Mouse (Mus musculus) olfactory bulb, adult 2 months (tissue): ENCODE data around the gene Tmed11. TPM values are rescaled to one million over a fixed set of nuclear protein-coding genes. Genes with fewer than 3 reads are reported as not detected.
"Not testable (repeated sequence)": the region's sequence is repeated elsewhere in the genome, so short reads cannot be mapped to it uniquely, and the experiment has no call there.

ENCODE experiments used
- H3K27ac ChIP-seq: fragments of 200-500 bp; 2 replicates; pipeline ENCODE4 v1.5.1; 2012; ENCODE audit warnings: low read depth, low read length; ENCODE audit not compliant: insufficient read depth
- H3K4me1 ChIP-seq: fragments of 200-500 bp; 2 replicates; pipeline ENCODE4 v1.6.1; 2012; ENCODE audit warnings: low read length; ENCODE audit not compliant: control insufficient read depth, insufficient read depth
- H3K4me3 ChIP-seq: fragments of 200-500 bp; 2 replicates; pipeline ENCODE4 v1.5.1; 2012; ENCODE audit warnings: mild to moderate bottlenecking, low read depth, low read length, moderate library complexity; ENCODE audit not compliant: insufficient read depth
- CTCF ChIP-seq: fragments of 200-500 bp; IDR thresholded peaks from 2 replicates; pipeline ENCODE4 v1.5.1; 2012; ENCODE audit warnings: low read depth, mild to moderate bottlenecking, low read length, moderate library complexity; ENCODE audit not compliant: insufficient read depth
- POLR2A ChIP-seq: fragments of 200-500 bp; IDR thresholded peaks from 2 replicates; pipeline ENCODE4 v1.6.1; 2012; ENCODE audit warnings: mild to moderate bottlenecking, low read depth, low read length, moderate library complexity; ENCODE audit not compliant: insufficient read depth
- WGBS: fragments of 180-500 bp; shearing (Covaris S2); methylation state at CpG from one replicate; pipeline ENCODE4 v1.1.7; 2018; 5-methylcytosine and 5-hydroxymethylcytosine counted together
- polyA plus RNA-seq: library from polyadenylated mRNA; stranded (reverse); fragments of >200 nt; gene quantifications from 2 replicates; pipeline ENCODE4 v1.2.4, GENCODE M21; 2012; ENCODE audit warnings: low replicate concordance; ENCODE audit not compliant: missing spikeins, insufficient read depth, insufficient read length

Gene Tmed11
- polyA plus RNA-seq, result not detected in 2 replicates

GRCm38 (mm10) chr5:108795263-108795662 lies at the start of gene Tmed11:
Tmed11 (minus strand) TSS chr5:108795363.
- not testable (repeated sequence) for H3K27ac ChIP-seq, H3K4me1 ChIP-seq, H3K4me3 ChIP-seq
- 42% methylated on average over 2 of the region's 2 CpGs for WGBS

GRCm38 (mm10) chr5:108836156-108836555 lies 41.0 kb upstream of the Tmed11 start:
- TF ChIP-seq POLR2A (no peak), CTCF (no peak)
- H3K27ac ChIP-seq, result no peak overlapping the region
- WGBS, result 80% methylated on average over 1 of the region's 1 CpGs
- H3K4me3 ChIP-seq, result no peak overlapping the region
- H3K4me1 ChIP-seq, result no peaks in the 10 kb centered on the region

GRCm38 (mm10) chr5:108823276-108823675 lies 28.1 kb upstream of the Tmed11 start:
- no peak for TF ChIP-seq CTCF
- no peak for TF ChIP-seq POLR2A
- WGBS, result 67% methylated on average over 2 of the region's 2 CpGs
- H3K4me3 ChIP-seq, result no peak overlapping the region
- no peak overlapping the region for H3K27ac ChIP-seq
- no peaks in the 10 kb centered on the region for H3K4me1 ChIP-seq

GRCm38 (mm10) chr5:108808750-108809149 lies 13.6 kb upstream of the Tmed11 start, which contains the start of gene Vmn2r8:
Vmn2r8 (minus strand) TSS chr5:108808850.
- H3K4me3 ChIP-seq, H3K4me1 ChIP-seq, H3K27ac ChIP-seq: not testable (repeated sequence)
- WGBS, result 78% methylated on average over 2 of the region's 2 CpGs

- Histone ChIP-seq H3K27ac (no peak overlapping the region), H3K4me3 (no peak overlapping the region), H3K4me1 (no peaks in the 10 kb centered on the region)
- TF ChIP-seq CTCF (no peak), POLR2A (no peak)
- WGBS, result 55% methylated on average over 1 of the region's 1 CpGs
These were observed 8.5 kb upstream of the Tmed11 start for GRCm38 (mm10) chr5:108803646-108804045.

GRCm38 (mm10) chr5:108790385-108790784 lies 4.8 kb downstream of the Tmed11 start:
- not testable (repeated sequence) for H3K27ac ChIP-seq, H3K4me1 ChIP-seq, H3K4me3 ChIP-seq
- 44% methylated on average over 1 of the region's 1 CpGs for WGBS

- no peaks in the 10 kb centered on the region for H3K4me1 ChIP-seq
These were observed 20.4 kb downstream of the Tmed11 start, which contains the start of gene Rnf212 for GRCm38 (mm10) chr5:108774630-108775306. Rnf212 (minus strand) TSS chr5:108774982.

GRCm38 (mm10) chr5:108760002-108760401 lies 35.2 kb downstream of the Tmed11 start:
- 91% methylated on average over 2 of the region's 2 CpGs for WGBS
- TF ChIP-seq POLR2A, result no peak
- TF ChIP-seq CTCF, result no peak
- H3K27ac ChIP-seq, result no peak overlapping the region
- H3K4me1 ChIP-seq, result no peaks in the 10 kb centered on the region
- no peak overlapping the region for H3K4me3 ChIP-seq

More at GRCm38 (mm10) chr5:108774630-108775306, 20.4 kb downstream of the Tmed11 start, which contains the start of gene Rnf212:
- TF ChIP-seq POLR2A (no peak), CTCF (no peak)
- 82% methylated on average over 40 of the region's 40 CpGs for WGBS
- Histone ChIP-seq H3K4me3 (no peak within 1 kb of the TSS), H3K27ac (no peak within 1 kb of the TSS)

GRCm38 (mm10) chr5:108758396-108758795 lies 36.8 kb downstream of the Tmed11 start:
- no peak overlapping the region for H3K27ac ChIP-seq
- WGBS, result 57% methylated on average over 3 of the region's 3 CpGs
- no peak overlapping the region for H3K4me3 ChIP-seq
- no peaks in the 10 kb centered on the region for H3K4me1 ChIP-seq
- TF ChIP-seq CTCF, result no peak
- no peak for TF ChIP-seq POLR2A

- H3K4me1 ChIP-seq, H3K27ac ChIP-seq, H3K4me3 ChIP-seq: not testable (repeated sequence)
- 85% methylated on average over 4 of the region's 4 CpGs for WGBS
These were observed 43.9 kb downstream of the Tmed11 start for GRCm38 (mm10) chr5:108751258-108751657.
